In the genomic region with DNA sequence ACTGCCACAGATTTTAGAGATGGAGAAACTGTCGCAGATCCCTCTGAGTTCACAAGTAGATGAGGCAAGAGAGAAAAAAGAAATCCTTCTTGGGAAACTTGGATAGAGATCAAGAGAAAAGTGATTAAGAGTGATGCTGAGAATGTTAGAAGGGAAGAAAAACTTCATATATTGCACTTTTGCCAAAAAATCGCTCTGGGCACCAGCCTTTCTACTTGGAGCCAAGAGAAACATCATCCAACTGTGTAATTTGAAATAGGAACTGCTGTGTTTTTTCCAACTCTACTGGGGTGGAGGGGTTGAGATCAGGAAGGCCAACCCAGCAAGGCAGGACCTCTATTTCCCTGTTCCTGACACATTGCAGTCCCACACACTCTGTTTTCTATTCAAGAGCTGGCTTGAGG, we compare ENCODE assay signal across 9 mouse cellular contexts.
DNase-seq lines count a peak whose midpoint lies in the region; ATAC-seq and TF ChIP-seq lines count a peak whose summit lies in the region.
"Had no signal": no experiment of that assay in that cellular context is flagged by ENCODE, and none has a peak within 500 bp of the region (broad histone marks: within the 10 kb centered on the region; RNA-seq: fewer than 3 reads in every experiment).

No protein-coding gene starts in this region.

- peak; percentile 66 for DNase-seq in forebrain, postnatal 0 days
- DNase-seq in 3134 (ENCODE audit: extremely low read depth, insufficient read length, low spot score) = peak; percentile 63
- DNase-seq in brain, embryonic 14.5 days (ENCODE audit: low read depth) = peak; percentile 77
- DNase-seq in layer of hippocampus, postnatal 36 days = no peak
- DNase-seq in thymus, postnatal 14 days = no peak

- TF ChIP-seq POLR2A in brain, embryonic 14.5 days (IDR thresholded peaks at IDR 0.05; ENCODE audit: borderline replicate concordance, extremely low read depth, insufficient read depth, insufficient read length, poor library complexity, severe bottlenecking) = no peak

- H3K36me3 ChIP-seq in forebrain, postnatal 0 days (ENCODE audit: insufficient read depth) = no peaks in the 10 kb centered on the region
- H3K36me3 ChIP-seq in forebrain, embryonic 13.5 days (ENCODE audit: poor library complexity, severe bottlenecking) = no peaks in the 10 kb centered on the region
- H3K36me3 ChIP-seq in kidney, embryonic 16.5 days (ENCODE audit: insufficient read depth, low read length) = no peaks in the 10 kb centered on the region
- H3K36me3 ChIP-seq in liver, embryonic 12.5 days = no peaks in the 10 kb centered on the region
- H3K36me3 ChIP-seq: embryonic facial prominence, embryonic 15.5 days had no signal

- no peaks in the 10 kb centered on the region for H3K9me3 ChIP-seq in forebrain, postnatal 0 days (ENCODE audit: low read length)
- H3K9me3 ChIP-seq in forebrain, embryonic 13.5 days (replicated peaks) = no peaks in the 10 kb centered on the region
- peaks cover 4% of the 10 kb centered on the region; the same call in 1 of the 2 replicates for H3K9me3 ChIP-seq in kidney, embryonic 16.5 days (ENCODE audit: low read length)
- no peaks in the 10 kb centered on the region for H3K9me3 ChIP-seq in liver, embryonic 12.5 days (replicated peaks)
- H3K9me3 ChIP-seq: embryonic facial prominence, embryonic 15.5 days had no signal

- H3K4me1 ChIP-seq in forebrain, postnatal 0 days (ENCODE audit: insufficient read depth) = no peaks in the 10 kb centered on the region
- H3K4me1 ChIP-seq in forebrain, embryonic 13.5 days = no peaks in the 10 kb centered on the region
- H3K4me1 ChIP-seq in kidney, embryonic 16.5 days (ENCODE audit: insufficient read depth, low read length) = peaks cover 12% of the 10 kb centered on the region
- H3K4me1 ChIP-seq in liver, embryonic 12.5 days = no peaks in the 10 kb centered on the region

- no peak overlapping the region for H3K9ac ChIP-seq in forebrain, postnatal 0 days
- no peak overlapping the region for H3K9ac ChIP-seq in forebrain, embryonic 13.5 days
- H3K9ac ChIP-seq in kidney, embryonic 16.5 days (replicated peaks; ENCODE audit: low read length) = no peak overlapping the region
- H3K9ac ChIP-seq in liver, embryonic 12.5 days = no peak overlapping the region
- H3K9ac ChIP-seq: embryonic facial prominence, embryonic 15.5 days had no signal

- H3K27ac ChIP-seq in forebrain, postnatal 0 days (ENCODE audit: low read depth, low read length) = no peak overlapping the region
- no peak overlapping the region for H3K27ac ChIP-seq in forebrain, embryonic 13.5 days
- H3K27ac ChIP-seq in kidney, embryonic 16.5 days (ENCODE audit: low read length) = peak overlapping the region; percentile 74
- H3K27ac ChIP-seq in liver, embryonic 12.5 days = no peak overlapping the region
- H3K27ac ChIP-seq: embryonic facial prominence, embryonic 15.5 days had no signal

- H3K4me3 ChIP-seq in forebrain, postnatal 0 days (ENCODE audit: low read depth, low read length) = no peak overlapping the region
- H3K4me3 ChIP-seq in forebrain, embryonic 13.5 days = no peak overlapping the region
- H3K4me3 ChIP-seq in kidney, embryonic 16.5 days (ENCODE audit: low read length) = no peak overlapping the region
- H3K4me3 ChIP-seq in liver, embryonic 12.5 days = no peak overlapping the region
- H3K4me3 ChIP-seq: embryonic facial prominence, embryonic 15.5 days had no signal

- H3K4me2 ChIP-seq in forebrain, postnatal 0 days (ENCODE audit: low read depth) = no peak overlapping the region
- H3K4me2 ChIP-seq in forebrain, embryonic 13.5 days = no peak overlapping the region
- no peak overlapping the region for H3K4me2 ChIP-seq in kidney, embryonic 16.5 days (replicated peaks; ENCODE audit: low read depth, low read length)
- H3K4me2 ChIP-seq in liver, embryonic 12.5 days = no peak overlapping the region
- H3K4me2 ChIP-seq: embryonic facial prominence, embryonic 15.5 days had no signal

- H3K27me3 ChIP-seq in forebrain, postnatal 0 days (ENCODE audit: insufficient read depth, low read length) = no peaks in the 10 kb centered on the region
- no peaks in the 10 kb centered on the region for H3K27me3 ChIP-seq in forebrain, embryonic 13.5 days
- no peaks in the 10 kb centered on the region for H3K27me3 ChIP-seq in kidney, embryonic 16.5 days (ENCODE audit: insufficient read depth, low read length)
- H3K27me3 ChIP-seq in liver, embryonic 12.5 days (replicated peaks) = no peaks in the 10 kb centered on the region
- H3K27me3 ChIP-seq: embryonic facial prominence, embryonic 15.5 days had no signal

- peak; percentile 71 for ATAC-seq in forebrain, postnatal 0 days
- ATAC-seq in forebrain, embryonic 13.5 days = no peak
- peak; percentile 44; the same call in 1 of the 2 replicates for ATAC-seq in kidney, embryonic 16.5 days (ENCODE audit: low FRiP score, low TSS enrichment)
- no peak for ATAC-seq in liver, embryonic 12.5 days

- TF ChIP-seq CTCF in forebrain, postnatal 0 days (IDR thresholded peaks at IDR 0.05; ENCODE audit: low read depth) = no peak
- TF ChIP-seq CTCF in brain, embryonic 14.5 days (IDR thresholded peaks at IDR 0.05; ENCODE audit: borderline replicate concordance, extremely low read depth, insufficient read depth, insufficient read length) = no peak

- 69% methylated on average over 2 of the region's 2 CpGs for WGBS in forebrain, postnatal 0 days
- WGBS in forebrain, embryonic 13.5 days = 93% methylated on average over 2 of the region's 2 CpGs
- 53% methylated on average over 2 of the region's 2 CpGs for WGBS in kidney, embryonic 16.5 days
- 71% methylated on average over 2 of the region's 2 CpGs for WGBS in liver, embryonic 12.5 days (ENCODE audit: insufficient replicate concordance)

Comparison
In these comparisons a context has a peak if more than half of its experiments do, and no peak if none do; other contexts are left out.
1. ATAC-seq: peak in forebrain, postnatal 0 days (single experiment) and kidney, embryonic 16.5 days (single experiment); none in forebrain, embryonic 13.5 days (single experiment) and liver, embryonic 12.5 days (single experiment).
2. DNase-seq: peak in forebrain, postnatal 0 days (single experiment), 3134 (single experiment) and brain, embryonic 14.5 days (single experiment); none in layer of hippocampus, postnatal 36 days (0 of 2) and thymus, postnatal 14 days (single experiment).